Mouse (Mus musculus): Measurements from ENCODE around the gene Lclat1. TPM values are rescaled to one million over a fixed set of nuclear protein-coding genes. Genes with fewer than 3 reads are reported as not detected.
"Not testable (repeated sequence)": the region's sequence is repeated elsewhere in the genome, so short reads cannot be mapped to it uniquely, and the experiment has no call there.

The Lclat1 gene
- total RNA-seq, 2 experiments from 2014 or later: 37.7 to 41.4 TPM

DNA sequence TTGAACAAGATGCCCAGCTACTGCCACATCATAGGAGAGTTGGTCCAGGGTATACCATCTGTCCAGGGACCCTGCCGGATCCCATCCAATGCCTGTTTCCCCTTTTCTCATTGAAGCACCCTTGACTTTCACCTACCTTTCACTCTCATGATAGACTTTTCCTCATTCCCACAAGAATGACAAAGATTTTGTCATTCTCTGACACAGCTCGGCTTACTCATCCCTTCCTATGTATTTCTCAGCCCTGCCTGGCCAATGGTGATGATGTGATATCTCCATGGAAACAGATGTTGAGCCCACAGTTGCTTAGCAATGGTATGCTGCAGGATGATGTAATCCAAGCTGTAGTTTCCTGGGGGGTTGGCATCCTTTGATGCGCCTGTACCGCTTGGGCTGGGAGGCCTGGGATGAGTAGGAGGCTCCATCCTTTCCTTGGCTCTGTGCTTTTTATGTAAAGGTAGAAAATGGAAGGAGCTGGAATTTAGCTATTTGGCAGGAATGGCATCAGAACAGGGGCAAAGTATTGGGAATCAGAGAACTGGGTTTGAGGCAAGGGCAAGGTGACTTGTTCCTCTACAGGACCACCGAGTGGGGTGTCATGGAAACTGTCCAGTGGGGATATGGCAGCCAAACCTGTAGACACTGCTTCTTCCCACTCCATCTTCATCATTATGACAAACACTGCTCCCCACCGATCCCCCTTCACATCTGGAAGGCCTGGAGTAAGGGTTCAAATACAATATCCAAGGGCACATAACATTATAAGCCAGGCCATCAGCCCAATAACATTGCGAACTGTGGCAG lies 164.2 kb downstream of the Lclat1 start:
- no peak for DNase-seq (ENCODE audit: low spot score in 2 of 2)

DNA sequence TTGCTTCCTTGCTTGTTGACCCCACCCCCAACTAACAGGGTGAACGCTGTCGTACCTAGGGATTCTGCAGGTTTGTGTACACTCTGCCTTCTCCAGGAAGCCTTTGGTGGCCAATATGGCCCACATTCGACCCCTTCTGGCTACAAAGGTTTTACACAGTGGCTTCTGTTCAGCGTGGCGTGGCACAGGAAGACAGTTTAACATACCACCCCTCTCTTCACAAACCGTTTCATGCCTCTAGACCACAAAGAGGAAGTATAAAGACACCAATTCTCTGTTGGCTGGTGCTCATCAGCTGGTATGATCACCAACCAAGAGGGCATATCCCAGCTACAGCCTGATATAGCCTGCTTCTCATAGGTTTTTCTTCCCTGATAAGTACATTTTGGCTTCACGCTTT lies 166.0 kb downstream of the Lclat1 start:
- no peak for DNase-seq (ENCODE audit: low spot score in 2 of 2)

DNA sequence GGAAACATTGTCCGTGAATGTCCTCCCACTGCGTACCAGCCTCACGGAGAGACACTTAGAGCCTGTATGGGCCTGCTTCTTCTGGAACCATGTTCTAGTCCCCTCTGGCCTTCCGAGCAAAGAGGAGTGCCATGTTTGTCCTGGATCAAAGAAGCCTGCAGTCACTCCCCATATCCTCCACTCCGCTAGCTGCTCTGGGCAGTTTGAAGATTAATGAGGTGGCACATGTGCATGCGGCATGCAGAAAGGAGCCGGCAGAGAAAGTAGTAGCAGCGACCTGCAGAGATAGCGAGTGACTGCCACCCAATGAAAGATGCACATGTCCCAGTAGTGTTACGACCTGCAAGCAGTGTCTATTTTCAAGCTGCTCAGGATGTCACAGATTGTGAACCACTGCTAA lies 167.3 kb downstream of the Lclat1 start:
- DNase-seq (ENCODE audit: low spot score in 2 of 2): no peak

DNA sequence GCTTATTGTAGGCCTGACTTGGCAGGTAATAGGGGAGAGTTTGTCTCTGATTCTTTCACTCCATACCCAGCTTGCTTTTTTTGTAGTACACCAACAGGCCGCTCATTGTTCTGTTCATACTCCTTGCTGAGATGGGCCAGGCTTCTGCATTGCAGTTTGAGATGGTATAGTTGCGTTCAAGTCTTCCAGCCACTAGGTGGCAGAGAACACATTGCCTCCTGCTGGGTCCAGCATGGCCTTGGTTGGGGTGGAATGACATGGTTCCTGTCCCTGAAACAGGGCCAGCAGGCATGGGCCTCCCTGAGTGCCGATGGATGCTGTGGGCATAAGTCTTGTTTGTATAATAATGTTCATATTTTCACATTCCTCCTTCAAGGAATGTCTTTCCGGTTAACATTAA lies 170.0 kb downstream of the Lclat1 start:
- no peak for DNase-seq (ENCODE audit: low spot score in 2 of 2)

DNA sequence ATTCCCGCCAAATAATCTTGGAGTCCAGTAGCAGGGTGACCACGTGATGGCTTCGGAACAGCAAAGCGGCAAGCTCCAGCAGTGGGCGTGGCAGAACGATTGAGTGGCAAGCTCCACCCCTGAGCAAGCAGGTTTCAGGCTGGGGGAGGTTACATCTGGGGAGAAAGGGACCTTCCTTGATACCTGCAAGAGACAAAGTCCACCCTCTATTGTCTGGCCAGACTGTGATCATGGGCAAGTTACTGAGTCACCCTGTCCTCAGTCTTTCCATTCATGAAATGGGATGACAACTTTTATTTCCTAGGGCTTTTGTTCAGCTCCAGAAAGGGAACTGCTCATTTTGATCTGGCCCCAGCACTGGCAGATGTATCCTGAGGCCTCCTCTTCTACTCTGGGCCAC lies 174.9 kb downstream of the Lclat1 start:
- DNase-seq (ENCODE audit: low spot score in 2 of 2): not testable (repeated sequence)

DNA sequence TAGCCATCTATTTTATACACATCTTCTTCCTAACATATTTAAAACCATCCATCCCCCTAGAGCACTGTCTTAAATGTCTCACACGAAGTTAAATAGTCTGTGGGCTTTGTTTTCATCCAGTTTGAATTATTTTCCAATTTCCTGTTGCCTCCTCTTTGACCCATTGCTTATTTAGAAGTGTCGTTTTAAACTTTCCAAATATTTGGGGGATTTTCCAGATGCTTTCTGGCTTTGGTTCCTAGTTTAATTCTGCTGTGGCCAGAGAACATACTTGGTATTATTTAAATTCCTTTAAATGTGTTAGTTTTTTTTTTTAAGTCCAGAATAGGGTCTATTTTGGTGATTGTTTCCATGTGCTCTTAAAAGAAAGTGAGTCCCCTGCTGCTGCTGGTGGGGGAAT lies 176.5 kb downstream of the Lclat1 start:
- DNase-seq (ENCODE audit: low spot score in 2 of 2): no peak

Other genes starting within 250 kb of the Lclat1 start
- 10 to 100 TPM; 69.9 to 88.9 TPM for gene Lbh, start 189.7 kb upstream of the Lclat1 start, total RNA-seq (2021)

Data from adrenal gland, postnatal 4 days (tissue).